Mouse (Mus musculus) forebrain, embryonic 15.5 days (tissue): ENCODE results near the gene D930048N14Rik. TPM values are rescaled to one million over a fixed set of nuclear protein-coding genes. Genes with fewer than 3 reads are reported as not detected.
"Not testable (repeated sequence)": the region's sequence is repeated elsewhere in the genome, so short reads cannot be mapped to it uniquely, and the experiment has no call there.

ENCODE experiments used
- ATAC-seq: fragments of 200-750 bp; cut with Nextera tagmentation; replicated peaks from 2 replicates; pipeline ENCODE4 v1.8.0; 2017; ENCODE audit warnings: mild to moderate bottlenecking, moderate TSS enrichment, moderate library complexity
- H3K27ac ChIP-seq: fragments of 300-500 bp; sonication (generic); replicated peaks from 2 replicates; pipeline ENCODE4 v1.5.1; 2015; ENCODE audit warnings: mild to moderate bottlenecking, inconsistent platforms
- H3K27me3 ChIP-seq: fragments of 300-500 bp; sonication (generic); 2 replicates; pipeline ENCODE4 v1.6.1; 2015; ENCODE audit warnings: inconsistent platforms
- H3K36me3 ChIP-seq: fragments of 300-500 bp; sonication (generic); 2 replicates; pipeline ENCODE4 v1.6.1; 2015; ENCODE audit warnings: mild to moderate bottlenecking, inconsistent platforms
- H3K4me1 ChIP-seq: fragments of 300-500 bp; sonication (generic); 2 replicates; pipeline ENCODE4 v1.6.1; 2015; ENCODE audit warnings: inconsistent platforms
- H3K4me2 ChIP-seq: fragments of 300-500 bp; sonication (generic); replicated peaks from 2 replicates; pipeline ENCODE4 v1.6.1; 2015; ENCODE audit warnings: mild to moderate bottlenecking, inconsistent platforms
- H3K4me3 ChIP-seq: fragments of 300-500 bp; sonication (generic); 2 replicates; pipeline ENCODE4 v1.5.1; 2015; ENCODE audit warnings: mild to moderate bottlenecking, inconsistent platforms
- H3K9ac ChIP-seq: fragments of 300-500 bp; sonication (generic); replicated peaks from 2 replicates; pipeline ENCODE4 v1.6.1; 2015; ENCODE audit warnings: mild to moderate bottlenecking, inconsistent platforms
- H3K9me3 ChIP-seq: fragments of 300-500 bp; sonication (generic); 2 replicates; pipeline ENCODE4 v1.6.1; 2016; ENCODE audit warnings: inconsistent platforms
- WGBS: fragments of 180-500 bp; shearing (Covaris S2); methylation state at CpG from one replicate; pipeline ENCODE4 v1.1.7; 2015; ENCODE audit warnings: mixed read lengths; 5-methylcytosine and 5-hydroxymethylcytosine counted together
- polyA plus RNA-seq: library from polyadenylated mRNA; unstranded; fragments of >200 nt; fragmentation: Nextera tagmentation; extraction: Ambion mirVana; gene quantifications from 2 replicates; pipeline ENCODE4 v1.2.1, GENCODE M21; 2015

D930048N14Rik gene
- polyA plus RNA-seq = 0.47 and 0.57 TPM in 2 replicates

- 1% methylated on average over 69 of the region's 70 CpGs for WGBS
- no peaks in the 10 kb centered on the region for H3K9me3 ChIP-seq
- peak; percentile 77 for ATAC-seq
- H3K4me1 ChIP-seq = peaks cover 24% of the 10 kb centered on the region
- H3K27ac ChIP-seq = no peak within 1 kb of the TSS
- H3K27me3 ChIP-seq = peaks cover 21% of the 10 kb centered on the region
- peak within 1 kb of the TSS; percentile 67 for H3K9ac ChIP-seq
- peak within 1 kb of the TSS; percentile 77 for H3K4me3 ChIP-seq
- H3K36me3 ChIP-seq = no peaks in the 10 kb centered on the region
- peak within 1 kb of the TSS; percentile 96 for H3K4me2 ChIP-seq
These were observed at the start of gene D930048N14Rik, which contains the start of gene N4bp3 for GRCm38 (mm10) chr11:51650691-51651515. Gene D930048N14Rik, plus strand, starts transcription at chr11:51650954. Gene N4bp3, minus strand, starts transcription at chr11:51650842.

DNA sequence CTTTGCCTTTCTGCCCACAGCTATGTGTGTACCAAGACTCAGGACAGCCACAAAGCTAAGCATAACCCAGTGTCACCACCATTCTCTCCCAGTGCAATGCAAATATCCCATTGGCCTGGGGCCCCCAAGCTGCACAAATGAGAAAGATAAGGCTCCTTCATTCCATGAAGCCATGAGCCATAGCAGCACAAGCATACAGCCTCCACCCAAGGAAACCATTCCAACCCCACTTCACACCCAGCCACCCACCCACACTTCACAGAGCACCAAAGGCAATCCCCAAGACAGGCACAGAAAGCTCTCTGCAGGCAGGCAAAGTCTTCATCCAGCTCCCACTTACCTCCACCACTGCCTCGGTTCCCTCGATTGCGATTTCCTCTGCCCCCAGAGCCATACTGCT is 48.5 kb upstream of the D930048N14Rik start:
- ATAC-seq = no peak
- 90% methylated on average over 3 of the region's 3 CpGs for WGBS
- H3K36me3 ChIP-seq = peaks cover 79% of the 10 kb centered on the region
- peaks cover 47% of the 10 kb centered on the region for H3K4me1 ChIP-seq
- H3K4me3 ChIP-seq = no peak overlapping the region
- no peak overlapping the region for H3K27ac ChIP-seq
- no peak overlapping the region for H3K4me2 ChIP-seq
- H3K9ac ChIP-seq = no peak overlapping the region
- H3K27me3 ChIP-seq = no peaks in the 10 kb centered on the region
- H3K9me3 ChIP-seq = no peaks in the 10 kb centered on the region

- Histone ChIP-seq H3K9ac (peak overlapping the region; percentile 99), H3K27me3 (no peaks in the 10 kb centered on the region), H3K27ac (peak overlapping the region; percentile 95), H3K4me3 (peak overlapping the region; percentile 92), H3K4me1 (peaks cover 50% of the 10 kb centered on the region), H3K36me3 (peaks cover 43% of the 10 kb centered on the region), H3K4me2 (peak overlapping the region; percentile 74), H3K9me3 (no peaks in the 10 kb centered on the region)
- ATAC-seq = peak; percentile 62
- under 1% methylated on average over 81 of the region's 81 CpGs for WGBS
These were observed 44.9 kb upstream of the D930048N14Rik start for GRCm38 (mm10) chr11:51605602-51606446.

DNA sequence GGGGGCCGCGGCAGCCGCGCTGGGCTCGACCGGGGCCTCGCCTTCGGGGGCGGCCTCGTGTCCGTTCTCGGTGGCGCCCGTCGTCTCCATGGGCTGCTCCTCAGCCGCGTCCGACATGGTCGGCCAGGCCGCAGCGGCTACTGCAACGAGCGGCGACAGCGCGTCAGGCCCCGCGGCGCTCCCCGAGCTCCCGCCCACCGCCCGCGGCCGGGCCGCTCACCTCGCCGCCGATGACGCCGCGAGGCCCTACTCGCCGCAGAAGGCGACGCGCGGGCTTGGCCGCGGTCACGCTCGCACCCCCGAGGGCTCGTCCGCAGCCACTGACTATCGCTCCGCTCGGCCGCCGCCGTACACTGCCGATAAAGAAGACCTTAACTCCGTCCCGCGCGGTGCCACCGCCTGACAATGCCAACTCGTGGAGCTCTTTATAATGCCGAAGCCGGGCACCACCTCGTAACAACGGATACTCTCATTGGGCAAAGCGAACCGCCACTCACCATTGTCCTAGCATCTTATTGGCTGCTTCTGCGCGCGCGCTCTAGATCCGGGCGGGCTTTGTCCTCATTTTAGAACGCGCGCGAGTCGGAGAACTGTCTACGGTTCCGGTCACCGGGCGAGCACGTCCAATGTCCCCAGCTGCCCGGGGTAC is 44.2 kb upstream of the D930048N14Rik start, which contains the start of gene Hnrnpab:
Hnrnpab (minus strand) TSS at position 401 of the 649 bp plus-strand sequence.
- WGBS = under 1% methylated on average over 90 of the region's 91 CpGs
- Histone ChIP-seq H3K9ac (peak within 1 kb of the TSS; percentile 99), H3K9me3 (no peaks in the 10 kb centered on the region), H3K27ac (peak within 1 kb of the TSS; percentile 95), H3K4me1 (peaks cover 45% of the 10 kb centered on the region), H3K4me3 (peak within 1 kb of the TSS; percentile 92), H3K27me3 (no peaks in the 10 kb centered on the region), H3K4me2 (peak within 1 kb of the TSS; percentile 74), H3K36me3 (peaks cover 35% of the 10 kb centered on the region)
- peak; percentile 96 for ATAC-seq

- H3K36me3 ChIP-seq = peaks cover 29% of the 10 kb centered on the region
- 12% methylated on average over 15 of the region's 15 CpGs for WGBS
These were observed 43.5 kb upstream of the D930048N14Rik start for GRCm38 (mm10) chr11:51607096-51607738.

DNA sequence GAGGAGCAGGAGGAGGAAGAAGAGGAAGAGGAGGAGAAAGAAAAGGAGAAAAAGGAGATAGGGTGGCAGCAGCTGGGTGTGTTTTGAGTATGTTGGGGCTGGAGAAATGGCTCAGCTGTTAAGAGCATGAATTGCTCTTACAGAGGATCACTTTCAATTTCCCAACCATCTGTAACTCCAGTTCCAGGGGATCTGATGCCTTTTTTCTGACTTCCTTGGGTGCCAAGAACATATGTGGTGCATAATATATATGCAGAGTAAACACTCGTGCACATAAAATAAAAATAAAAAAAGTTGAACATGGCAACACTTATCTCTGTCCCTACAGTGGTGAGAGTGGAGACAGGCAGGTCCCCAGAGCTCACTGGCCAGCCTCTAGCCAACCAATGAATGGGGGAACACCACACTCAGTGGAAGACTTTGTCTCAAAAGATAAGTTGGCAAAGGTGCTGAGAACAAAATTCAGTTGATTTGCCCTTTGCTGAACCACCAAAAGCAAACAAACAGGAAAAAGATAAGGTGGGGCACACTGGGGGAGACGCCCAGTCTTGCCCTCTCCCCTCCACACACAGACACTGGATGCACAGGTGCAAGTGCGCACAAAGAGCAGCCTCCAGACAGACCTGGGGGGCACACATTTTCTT is 41.4 kb upstream of the D930048N14Rik start:
- no peak overlapping the region for H3K4me3 ChIP-seq
- no peak overlapping the region for H3K27ac ChIP-seq
- peaks cover 16% of the 10 kb centered on the region for H3K4me1 ChIP-seq
- ATAC-seq = no peak
- H3K9ac ChIP-seq = no peak overlapping the region
- WGBS = 85% methylated on average over 3 of the region's 3 CpGs
- H3K36me3 ChIP-seq = peaks cover 7% of the 10 kb centered on the region
- no peaks in the 10 kb centered on the region for H3K27me3 ChIP-seq
- H3K4me2 ChIP-seq = no peak overlapping the region
- no peaks in the 10 kb centered on the region for H3K9me3 ChIP-seq

More at GRCm38 (mm10) chr11:51607096-51607738, 43.5 kb upstream of the D930048N14Rik start:
- Histone ChIP-seq H3K27me3 (no peaks in the 10 kb centered on the region), H3K9ac (peak overlapping the region; percentile 99), H3K27ac (peak overlapping the region; percentile 95), H3K9me3 (no peaks in the 10 kb centered on the region), H3K4me1 (peaks cover 38% of the 10 kb centered on the region), H3K4me3 (peak overlapping the region; percentile 92), H3K4me2 (peak overlapping the region; percentile 71)
- peak; percentile 65; the same call in 1 of the 2 replicates for ATAC-seq

DNA sequence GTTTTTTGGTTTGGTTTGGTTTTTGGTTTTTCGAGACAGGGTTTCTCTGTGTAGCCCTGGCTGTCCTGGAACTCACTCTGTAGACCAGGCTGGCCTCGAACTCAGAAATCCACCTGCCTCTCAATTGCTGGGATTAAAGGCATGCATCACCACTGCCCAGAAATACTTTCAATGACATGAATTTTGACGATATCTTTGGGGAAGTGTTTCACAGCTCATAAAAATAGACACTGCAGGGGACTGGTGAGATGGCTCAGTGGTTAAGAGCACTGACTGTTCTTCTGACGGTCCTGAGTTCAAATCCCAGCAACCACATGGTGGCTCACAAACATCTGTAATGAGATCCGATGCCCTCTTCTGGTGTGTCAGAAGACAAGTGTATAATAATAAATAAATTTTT is 40.8 kb upstream of the D930048N14Rik start:
- not testable (repeated sequence) for ATAC-seq, H3K27me3 ChIP-seq, H3K36me3 ChIP-seq, H3K27ac ChIP-seq, H3K4me2 ChIP-seq, H3K4me3 ChIP-seq, H3K9me3 ChIP-seq, H3K9ac ChIP-seq
- peaks cover 11% of the 10 kb centered on the region for H3K4me1 ChIP-seq
- 87% methylated on average over 5 of the region's 5 CpGs for WGBS

DNA sequence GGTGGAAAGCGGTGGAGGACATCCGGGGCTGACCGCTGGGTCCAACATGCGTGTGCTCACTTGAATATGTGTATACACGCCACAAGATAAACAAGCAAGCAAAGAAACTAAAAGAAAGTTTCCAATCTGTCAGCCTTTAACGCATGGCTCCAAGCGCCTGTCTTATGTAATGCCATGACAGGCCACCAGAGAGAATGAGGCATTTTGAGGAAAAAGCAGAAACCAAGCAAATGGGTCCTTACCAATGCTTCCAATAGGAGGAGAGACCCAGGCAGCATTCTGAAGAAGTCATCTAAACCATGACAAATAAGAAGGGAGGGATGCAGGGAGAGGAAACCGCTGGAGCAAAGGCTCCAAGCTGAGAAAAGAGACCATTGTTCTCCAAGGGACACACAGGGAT is 36.5 kb upstream of the D930048N14Rik start:
- Histone ChIP-seq H3K4me3 (no peak overlapping the region), H3K9me3 (no peaks in the 10 kb centered on the region), H3K36me3 (no peaks in the 10 kb centered on the region), H3K4me2 (no peak overlapping the region), H3K9ac (no peak overlapping the region), H3K27ac (no peak overlapping the region), H3K4me1 (peaks cover 13% of the 10 kb centered on the region), H3K27me3 (no peaks in the 10 kb centered on the region)
- ATAC-seq = no peak
- WGBS = 83% methylated on average over 8 of the region's 8 CpGs

DNA sequence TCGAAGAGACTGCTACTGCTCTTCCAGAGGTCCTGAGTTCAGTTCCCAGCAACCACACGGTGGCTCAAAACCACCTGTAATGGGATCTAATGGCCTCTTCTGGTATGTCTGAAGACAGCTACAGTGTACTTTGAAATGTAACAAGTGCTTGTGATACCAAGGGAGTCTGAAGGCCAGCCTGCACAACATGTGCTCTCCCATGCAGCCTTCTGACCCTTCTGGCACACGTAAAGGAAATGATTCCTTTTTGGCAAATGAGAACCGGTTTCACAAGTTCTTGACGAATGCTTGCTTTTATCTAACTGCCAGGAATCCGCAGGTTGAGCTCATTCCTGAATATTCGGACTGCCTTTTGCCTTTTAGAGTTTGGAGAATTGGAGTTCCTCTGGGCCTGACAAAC is 35.6 kb upstream of the D930048N14Rik start:
- Histone ChIP-seq H3K36me3 (no peaks in the 10 kb centered on the region), H3K4me1 (peaks cover 16% of the 10 kb centered on the region), H3K9ac (peak overlapping the region; percentile 43; the same call in 1 of the 2 replicates), H3K4me2 (peak overlapping the region; percentile 51), H3K27me3 (no peaks in the 10 kb centered on the region), H3K27ac (no peak overlapping the region), H3K9me3 (no peaks in the 10 kb centered on the region), H3K4me3 (peak overlapping the region; percentile 33)
- 57% methylated on average over 7 of the region's 7 CpGs for whole genome bisulfite sequencing
- ATAC-seq = no peak

- Histone ChIP-seq H3K36me3 (no peaks in the 10 kb centered on the region), H3K27me3 (no peaks in the 10 kb centered on the region), H3K9me3 (no peaks in the 10 kb centered on the region), H3K4me1 (peaks cover 20% of the 10 kb centered on the region), H3K27ac (no peak overlapping the region), H3K4me2 (peak overlapping the region; percentile 51), H3K4me3 (peak overlapping the region; percentile 33), H3K9ac (peak overlapping the region; percentile 43)
- no peak for ATAC-seq
- WGBS = 5% methylated on average over 13 of the region's 14 CpGs
These were observed 35.2 kb upstream of the D930048N14Rik start for GRCm38 (mm10) chr11:51615601-51616000.

DNA sequence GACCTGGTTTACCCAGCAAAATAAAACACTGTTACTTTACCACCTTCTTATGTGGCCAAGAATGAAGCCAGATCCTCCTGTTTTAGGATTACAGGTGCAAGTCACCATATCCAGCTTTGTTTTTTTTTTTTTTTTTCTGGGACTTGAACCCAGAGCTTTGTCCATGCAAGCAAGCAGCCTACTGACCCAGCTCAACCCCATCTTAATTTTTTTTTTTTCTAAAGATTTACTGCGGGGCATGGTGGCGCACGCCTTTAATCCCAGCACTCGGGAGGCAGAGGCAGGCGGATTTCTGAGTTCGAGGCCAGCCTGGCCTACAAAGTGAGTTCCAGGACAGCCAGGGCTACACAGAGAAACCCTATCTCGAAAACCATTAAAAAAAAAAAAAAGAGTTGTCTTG is 34.6 kb upstream of the D930048N14Rik start:
- H3K27ac ChIP-seq, ATAC-seq, H3K27me3 ChIP-seq, H3K36me3 ChIP-seq, H3K9me3 ChIP-seq: not testable (repeated sequence)
- WGBS = 89% methylated on average over 7 of the region's 7 CpGs
- Histone ChIP-seq H3K9ac (peak overlapping the region; percentile 43; the same call in 1 of the 2 replicates), H3K4me1 (peaks cover 26% of the 10 kb centered on the region), H3K4me3 (peak overlapping the region; percentile 33; the same call in 1 of the 2 replicates), H3K4me2 (peak overlapping the region; percentile 51; the same call in 1 of the 2 replicates)
